Mouse (Mus musculus): ENCODE data around the gene Rps29.

Gene Rps29

DNA sequence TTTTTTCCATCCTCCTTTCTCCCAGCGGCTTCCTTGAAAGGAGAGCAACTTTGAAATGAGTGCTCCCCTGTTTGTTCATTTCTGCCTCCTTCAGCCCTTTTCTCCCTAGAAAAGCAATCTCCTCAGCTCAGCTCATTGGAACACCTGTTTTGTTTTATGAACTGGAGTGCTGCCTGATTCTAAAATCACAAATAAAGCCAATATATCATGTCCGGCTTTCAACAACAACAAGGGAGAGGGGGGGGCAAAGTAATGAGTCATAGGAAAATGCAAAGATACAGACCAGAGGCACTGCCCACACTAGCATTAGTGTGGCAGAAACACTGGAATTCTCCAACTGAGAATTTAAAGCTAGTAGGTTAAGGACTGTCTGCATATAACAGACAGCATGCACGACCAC lies 31.4 kb downstream of the Rps29 start:
- no peak for DNase-seq

DNA sequence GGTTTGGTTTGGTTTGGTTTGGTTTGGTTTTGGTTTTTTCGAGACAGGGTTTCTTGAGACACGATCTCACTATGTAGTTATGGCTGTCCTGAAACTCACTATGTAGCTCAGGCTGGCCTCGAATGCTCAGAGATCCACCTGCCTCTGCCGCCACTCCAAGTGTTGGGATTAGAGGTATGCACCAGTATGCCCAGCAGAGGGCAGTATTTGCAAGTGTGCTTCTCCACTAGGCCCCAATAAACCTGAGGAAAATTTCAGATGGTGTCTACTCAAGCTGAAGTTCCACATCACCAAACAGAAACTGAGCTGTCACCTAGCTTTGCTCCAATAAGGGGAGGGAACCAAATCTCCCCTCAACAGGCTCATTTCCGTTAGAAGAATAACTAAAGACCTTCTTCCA lies 31.8 kb downstream of the Rps29 start:
- DNase-seq, result no peak

DNA sequence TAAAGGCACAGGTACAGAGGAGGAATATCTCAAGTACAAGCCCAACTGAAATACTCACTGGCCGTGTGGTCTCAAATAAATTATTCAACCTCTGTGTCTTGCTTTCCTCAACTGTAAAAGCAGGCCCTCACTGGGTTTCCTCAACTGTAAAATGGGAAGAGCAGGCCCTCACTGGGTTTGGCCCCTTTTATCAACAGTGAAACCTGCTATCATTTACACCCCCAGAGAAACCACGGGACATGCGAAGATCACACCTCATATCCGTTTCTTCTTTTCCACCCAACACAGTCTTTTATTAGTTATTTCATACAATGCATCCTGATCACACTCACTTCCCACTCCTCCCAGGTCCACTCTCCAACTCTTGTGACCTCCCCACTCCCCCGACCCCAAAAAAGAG lies 33.9 kb downstream of the Rps29 start:
- DNase-seq, result no peak

DNA sequence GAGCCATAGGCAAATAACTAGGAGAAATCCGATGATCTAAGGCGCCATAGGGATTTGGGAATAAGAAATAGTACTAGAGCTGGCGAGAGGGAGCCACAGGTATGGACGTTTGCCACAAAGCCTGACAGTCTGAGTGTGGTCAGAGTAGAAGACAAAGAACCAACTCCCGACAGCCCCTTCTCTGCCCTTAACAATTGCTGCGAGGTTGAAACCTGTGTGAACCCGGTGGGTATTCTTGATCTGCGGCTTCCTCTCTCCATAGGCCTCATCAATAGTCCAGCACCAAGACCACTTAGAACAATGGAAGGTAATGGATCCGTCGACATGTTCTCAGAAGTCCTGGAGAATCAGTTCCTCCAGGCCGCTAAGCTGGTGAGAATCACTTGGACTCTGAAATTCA lies 36.2 kb downstream of the Rps29 start:
- no peak for DNase-seq

DNA sequence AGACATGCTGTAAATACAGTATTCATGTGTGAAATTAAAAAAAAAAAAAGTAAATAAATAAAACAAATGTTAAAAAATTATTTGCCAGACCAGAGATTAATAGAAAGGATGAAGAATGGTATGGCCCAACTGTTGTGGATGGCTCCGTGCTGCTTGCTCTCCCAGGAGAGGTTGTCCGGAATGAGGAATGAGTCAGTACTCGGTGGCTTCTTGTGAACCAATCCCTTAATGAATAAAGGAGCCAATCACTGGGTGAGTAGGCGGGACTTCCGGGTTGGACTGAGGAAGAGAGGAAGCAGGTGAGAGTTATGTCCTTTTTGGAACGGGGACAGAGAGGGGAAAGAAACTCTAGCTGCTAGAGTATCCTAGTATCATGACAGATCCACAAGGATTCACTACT lies 39.1 kb downstream of the Rps29 start:
- DNase-seq, result no peak
